10 mouse cellular contexts compared by ENCODE assay signal in genomic region chr4:46544313-46544712, GRCm38 (mm10). TPM values are rescaled to one million over a fixed set of nuclear protein-coding genes. Genes with fewer than 3 reads are reported as not detected.
A peak's percentile ranks its signal among the peaks of the same experiment; 100 is the strongest.
DNase-seq lines count a peak whose midpoint lies in the region; TF ChIP-seq lines count a peak whose summit lies in the region.
"Had no signal": no experiment of that assay in that cellular context is flagged by ENCODE, and none has a peak within 500 bp of the region (broad histone marks: within the 10 kb centered on the region; RNA-seq: fewer than 3 reads in every experiment).

No protein-coding gene starts in this region.

- peak; percentile 48 to 57 for DNase-seq in cerebellum, postnatal 36 days
- DNase-seq in cerebellum, adult 8-10 months, result no peak
- DNase-seq in right cerebral cortex, postnatal 4 days, result peak; percentile 53
- no peak for DNase-seq in right cerebral cortex, adult 2 months (ENCODE audit: low spot score in 2 of 2)
- peak; percentile 77 for DNase-seq in testis, postnatal 10 days (ENCODE audit: low spot score)
- no peak for DNase-seq in frontal cortex, postnatal 14 days (ENCODE audit: low spot score in 2 of 2)
- no peak for DNase-seq in gastrocnemius, postnatal 25 days

- no peak for TF ChIP-seq POLR2A in embryonic fibroblast, embryonic 13.5 days (IDR thresholded peaks at IDR 0.05; ENCODE audit: low read depth, low read length)

- TF ChIP-seq CTCF in embryonic fibroblast, embryonic 13.5 days (IDR thresholded peaks at IDR 0.05; ENCODE audit: borderline replicate concordance, insufficient read depth, low read length), result 0 out of 2 replicates have a peak, but pooled peaks have one; percentile 17

- no peak overlapping the region for H3K4me3 ChIP-seq in embryonic fibroblast, embryonic 13.5 days (ENCODE audit: insufficient read depth, low read length)
- H3K4me3 ChIP-seq: heart, embryonic 10.5 days; liver, embryonic 15.5 days had no signal

- no peak overlapping the region for H3K27ac ChIP-seq in embryonic fibroblast, embryonic 13.5 days (ENCODE audit: insufficient read depth, low read length)
- H3K27ac ChIP-seq: heart, embryonic 10.5 days; liver, embryonic 15.5 days had no signal

- no peaks in the 10 kb centered on the region for H3K4me1 ChIP-seq in embryonic fibroblast, embryonic 13.5 days (ENCODE audit: control insufficient read depth, insufficient read depth, low read length)
- H3K4me1 ChIP-seq: heart, embryonic 10.5 days; liver, embryonic 15.5 days had no signal

RNA-seq across cellular contexts. Expression of gene Trim14, which starts 8.4 kb away (rescaled TPM):
- polyA plus RNA-seq in embryonic fibroblast, embryonic 13.5 days (2011; ENCODE audit: insufficient read length, low read depth, missing spikeins), result 0.93 TPM in 1 of 2 replicates, not detected in the other
- total RNA-seq in gastrocnemius, postnatal 25 days (2021), result 1 to 10 TPM in 1 of 2 experiments, under 1 TPM in 1; 0.46 to 1.4 TPM

RNA-seq across cellular contexts. Expression of gene Nans, which starts 55.3 kb away (rescaled TPM):
- 89.9 and 92.1 TPM in 2 replicates for polyA plus RNA-seq in embryonic fibroblast, embryonic 13.5 days (2011; ENCODE audit: insufficient read length, low read depth, missing spikeins)
- 10 to 100 TPM; 16.9 to 21.1 TPM for total RNA-seq in gastrocnemius, postnatal 25 days (2021)

RNA-seq across cellular contexts. Expression of gene Coro2a, which starts 57.7 kb away (rescaled TPM):
- polyA plus RNA-seq in embryonic fibroblast, embryonic 13.5 days (2011; ENCODE audit: insufficient read length, low read depth, missing spikeins), result 0.81 and 0.82 TPM in 2 replicates
- total RNA-seq in gastrocnemius, postnatal 25 days (2021), result under 1 TPM in 1 of 2 experiments, not detected in 1; 0.20 TPM

Comparison
In these comparisons a context has a peak if more than half of its experiments do, and no peak if none do; other contexts are left out.
1. DNase-seq: peak in cerebellum, postnatal 36 days (2 of 2), right cerebral cortex, postnatal 4 days (single experiment) and testis, postnatal 10 days (single experiment); none in cerebellum, adult 8-10 months (single experiment), right cerebral cortex, adult 2 months (0 of 2), frontal cortex, postnatal 14 days (0 of 2) and gastrocnemius, postnatal 25 days (single experiment).